Mouse (Mus musculus) right cerebral cortex, postnatal 14 days (tissue): ENCODE data around the gene Misp.

Source experiments
- DNase-seq: peaks from one replicate; pipeline ENCODE4 v3.0.0; 2022

Misp gene

GRCm38 (mm10) chr10:79795905-79796304, 24.9 kb upstream of the Misp start:
- DNase-seq, result no peak

- DNase-seq, result no peak
These were observed 23.5 kb upstream of the Misp start for GRCm38 (mm10) chr10:79797326-79797725.

GRCm38 (mm10) chr10:79798289-79798928, 22.4 kb upstream of the Misp start:
- no peak for DNase-seq

DNA sequence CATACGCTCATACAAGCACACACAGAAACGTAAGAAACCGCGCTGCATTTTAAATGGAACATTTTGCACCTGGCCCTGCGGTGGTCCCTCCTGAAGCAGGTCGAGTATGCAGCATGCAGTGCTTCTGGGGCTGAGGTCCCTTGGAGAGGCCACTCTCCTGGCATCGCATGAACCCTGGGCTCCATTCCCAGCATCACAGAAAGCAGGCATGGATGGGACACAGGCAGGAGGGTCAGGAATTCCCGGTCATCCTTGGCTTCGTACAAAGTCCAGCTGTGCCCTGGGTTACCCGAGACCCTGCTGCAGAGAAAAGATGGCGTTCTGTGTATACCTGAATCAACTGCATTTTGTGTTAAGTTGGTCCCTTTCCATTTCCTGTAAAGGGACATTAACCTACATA, 20.3 kb upstream of the Misp start:
- DNase-seq, result no peak

DNA sequence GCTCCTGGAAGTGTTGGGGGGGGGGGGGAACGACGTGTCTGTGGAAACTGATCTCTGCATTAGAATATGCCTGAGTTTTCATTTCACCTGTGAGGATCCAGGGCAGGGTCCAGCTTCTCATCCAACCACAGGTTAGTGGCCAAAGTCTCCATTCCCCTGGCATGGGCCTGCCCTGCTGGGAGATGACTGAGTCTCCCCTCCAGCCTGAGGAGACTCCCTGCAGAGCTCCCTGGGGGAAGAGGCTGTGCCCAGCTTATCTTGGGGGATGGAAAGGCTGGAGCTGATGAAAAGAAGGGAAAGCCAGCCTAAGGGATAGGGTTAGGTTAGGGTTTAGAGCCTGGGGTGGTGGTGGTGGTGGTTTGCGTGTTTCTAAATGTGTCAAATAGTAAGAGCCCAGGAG, 19.0 kb upstream of the Misp start:
- DNase-seq, result no peak

- peak; percentile 57 for DNase-seq
These were observed 18.3 kb upstream of the Misp start for GRCm38 (mm10) chr10:79802331-79802971.

- peak; percentile 95 for DNase-seq
These were observed 17.0 kb upstream of the Misp start for GRCm38 (mm10) chr10:79803716-79804323.

DNA sequence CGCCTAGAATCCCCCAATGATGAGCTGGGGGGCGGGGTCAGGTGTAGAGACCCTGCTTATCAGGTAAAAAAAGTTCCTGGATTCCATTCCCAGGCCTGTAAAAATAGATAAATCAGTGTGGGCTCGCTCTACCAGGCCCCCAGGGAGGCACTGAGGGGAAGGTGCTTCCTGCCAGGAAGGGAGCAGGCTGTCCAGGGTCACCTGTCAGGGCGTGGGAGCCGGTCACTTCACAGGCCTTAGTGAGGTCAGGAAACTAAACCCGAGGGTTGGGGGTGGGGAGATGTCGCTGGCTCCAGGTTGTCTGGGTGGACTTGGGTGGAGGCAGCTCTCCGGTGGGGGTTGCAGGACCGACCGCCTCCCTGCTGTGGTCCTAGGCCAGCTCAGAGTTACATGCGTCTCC, 15.2 kb upstream of the Misp start:
- no peak for DNase-seq

DNA sequence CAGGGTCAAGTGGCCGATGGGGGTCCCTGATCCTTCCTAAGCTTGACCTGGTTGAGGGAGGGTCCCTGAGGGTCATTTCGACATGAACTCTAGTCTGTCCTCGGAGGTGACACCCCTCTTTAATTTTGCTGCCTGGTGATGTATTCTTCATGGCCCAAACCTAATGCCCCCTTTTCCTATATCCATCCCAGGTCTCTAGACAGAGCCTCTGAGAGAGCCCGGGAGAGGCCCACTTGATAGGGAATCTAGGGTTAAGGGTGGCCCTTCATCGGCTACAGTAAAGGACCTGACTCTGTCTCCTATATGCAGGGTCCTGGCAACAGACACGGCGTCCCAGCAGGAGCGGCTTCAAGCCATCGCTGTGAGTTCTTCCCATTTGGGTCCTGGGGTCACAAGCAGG, 14.5 kb upstream of the Misp start:
- no peak for DNase-seq

GRCm38 (mm10) chr10:79806972-79807371, 13.8 kb upstream of the Misp start:
- no peak for DNase-seq

GRCm38 (mm10) chr10:79807826-79808225, 13.0 kb upstream of the Misp start:
- DNase-seq, result no peak

- DNase-seq, result no peak
These were observed 12.1 kb upstream of the Misp start for GRCm38 (mm10) chr10:79808728-79809127.

- peak; percentile 85 for DNase-seq
These were observed 8.8 kb upstream of the Misp start for GRCm38 (mm10) chr10:79811736-79812637.

DNA sequence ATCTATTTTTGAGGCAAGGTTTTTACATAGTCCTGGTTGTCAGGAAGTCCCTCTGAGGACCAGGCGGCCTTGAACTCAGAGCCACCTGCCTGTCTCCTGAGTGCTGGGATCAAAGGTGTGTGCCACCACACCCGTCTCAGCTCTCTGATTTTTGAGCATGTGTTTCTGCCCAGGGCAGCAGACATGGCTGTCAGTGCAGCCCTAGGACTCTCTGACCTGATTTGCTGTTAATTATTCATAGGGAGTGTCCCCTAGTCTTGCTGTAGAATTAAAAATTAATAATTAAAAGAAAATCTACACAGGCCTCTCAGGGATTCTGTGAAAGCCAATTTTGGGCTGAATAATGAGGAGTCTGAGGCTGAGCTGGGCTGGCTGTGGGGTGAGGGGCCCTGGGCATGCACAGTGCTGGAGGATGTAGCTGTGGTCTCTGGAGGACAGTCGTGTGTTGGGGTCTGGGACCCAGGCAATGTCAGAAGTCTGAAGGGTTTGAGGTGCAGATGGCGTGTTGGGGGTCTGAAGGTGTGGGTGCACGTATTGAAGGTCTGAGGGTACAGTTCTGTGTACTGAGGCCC, 6.4 kb upstream of the Misp start:
- DNase-seq, result no peak

DNA sequence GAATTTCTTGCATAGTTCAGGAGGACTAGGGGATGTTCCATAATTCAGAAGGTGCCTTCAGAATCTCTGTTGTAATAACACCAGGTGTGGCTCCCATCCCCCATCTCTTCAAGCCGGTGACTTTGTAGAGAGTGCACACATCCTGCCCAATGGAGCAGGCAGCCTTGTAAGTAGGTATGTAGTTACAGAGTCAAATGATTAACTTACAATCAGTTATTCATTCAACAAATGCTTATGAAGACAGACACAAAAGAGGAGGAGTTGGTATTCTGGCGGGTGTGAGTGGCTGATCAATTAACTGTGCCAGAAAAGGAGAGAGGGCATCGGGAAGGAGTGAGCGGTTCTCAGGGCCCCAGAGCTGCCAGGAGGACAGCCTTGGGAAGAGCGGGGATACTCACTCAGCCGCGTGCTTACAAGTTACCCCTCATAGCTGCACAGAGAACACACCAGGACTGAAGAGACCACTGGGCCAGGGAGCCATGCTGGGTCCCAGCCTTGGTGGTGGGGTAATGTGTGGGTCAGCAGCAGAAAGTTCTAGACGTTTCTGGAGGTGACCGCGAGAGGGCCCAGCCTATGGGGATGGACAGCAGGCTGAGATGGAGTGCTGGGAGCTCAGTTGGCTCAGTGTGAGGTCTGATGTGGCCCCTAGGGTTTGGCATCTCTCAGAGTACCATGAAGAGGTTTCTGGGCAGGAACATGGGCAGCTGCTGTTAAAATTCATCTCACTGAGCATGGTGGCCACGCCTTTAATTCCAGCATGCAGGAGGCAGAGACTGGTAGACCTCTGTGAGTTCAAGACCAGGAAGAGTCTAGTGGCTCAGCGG, 4.9 kb upstream of the Misp start:
- DNase-seq, result no peak

DNA sequence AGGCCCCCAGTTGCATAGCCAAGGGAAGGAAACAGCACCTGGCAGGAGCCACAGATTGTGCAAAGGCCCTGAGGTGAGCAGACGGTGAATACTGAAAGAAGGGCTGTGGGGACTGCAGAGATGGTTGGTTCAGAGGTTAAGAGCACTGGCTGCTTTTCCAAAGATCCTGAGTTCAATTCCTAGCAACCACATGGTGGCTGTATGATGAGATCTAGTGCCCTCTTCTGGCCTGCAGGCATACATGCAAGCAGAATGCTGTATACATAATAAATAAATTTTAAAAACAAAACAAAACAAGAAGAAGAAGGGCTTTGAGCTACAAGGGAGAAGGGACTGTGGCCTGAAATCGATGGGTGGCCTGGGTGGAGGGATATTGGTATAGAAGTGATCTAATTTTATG, 3.7 kb upstream of the Misp start:
- DNase-seq, result no peak

- no peak for DNase-seq
These were observed 2.6 kb upstream of the Misp start for GRCm38 (mm10) chr10:79818225-79818624.

DNA sequence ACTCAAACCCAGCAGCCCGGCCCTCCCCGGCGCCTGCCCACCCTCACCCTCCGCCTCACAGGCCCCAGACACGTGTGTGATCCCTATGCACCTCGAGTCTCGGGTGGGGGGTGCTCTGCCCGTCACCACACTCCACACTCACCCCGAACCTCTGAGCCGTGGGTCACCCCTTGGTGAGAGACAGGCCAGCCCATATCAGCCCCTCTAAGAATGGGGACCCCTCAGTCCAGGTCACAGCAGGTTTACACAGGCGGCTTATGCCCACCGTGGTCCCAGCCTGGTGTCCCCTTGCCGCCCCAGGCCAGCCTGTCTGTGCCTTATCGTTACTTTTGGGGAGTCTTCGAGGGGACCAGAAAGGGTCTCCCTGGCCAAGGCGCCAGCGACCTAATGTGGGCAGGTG, 1.2 kb upstream of the Misp start:
- DNase-seq, result no peak

- no peak for DNase-seq
These were observed 512 bp upstream of the Misp start for GRCm38 (mm10) chr10:79820277-79820676.

DNA sequence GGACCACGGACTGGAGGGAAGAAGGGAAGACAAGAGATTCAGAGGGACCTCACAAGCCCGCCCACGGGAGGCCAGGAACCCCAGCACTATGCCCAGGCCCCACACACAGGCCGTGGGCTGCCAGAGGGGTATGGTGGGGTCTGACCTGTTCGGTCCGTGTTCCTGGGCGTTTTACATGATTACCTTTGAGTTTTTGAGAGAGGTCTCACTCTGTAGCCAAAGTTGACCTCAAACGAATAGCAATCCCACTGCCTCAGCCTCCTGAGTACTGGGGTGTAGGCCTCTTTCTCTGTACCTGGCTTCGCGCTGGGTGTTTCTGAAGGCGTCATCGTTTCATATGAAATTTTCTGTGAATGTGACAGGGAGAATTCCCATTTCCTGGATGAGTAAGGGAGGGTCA, 942 bp downstream of the Misp start:
- DNase-seq, result peak; percentile 6

GRCm38 (mm10) chr10:79822372-79822771, 1.6 kb downstream of the Misp start:
- no peak for DNase-seq

GRCm38 (mm10) chr10:79823011-79823410, 2.2 kb downstream of the Misp start:
- no peak for DNase-seq
